Mouse (Mus musculus) stomach, postnatal 0 days (tissue): ENCODE results near the gene Mmp14.

ENCODE experiments used
- CTCF ChIP-seq: IDR thresholded peaks from 2 replicates; pipeline ENCODE4 v1.5.1; 2016; ENCODE audit warnings: antibody characterized with exemption, low read depth, mild to moderate bottlenecking, moderate library complexity
- EP300 ChIP-seq: optimal IDR thresholded peaks from 2 replicates; pipeline ENCODE3; 2016; ENCODE audit warnings: antibody characterized with exemption

DNA sequence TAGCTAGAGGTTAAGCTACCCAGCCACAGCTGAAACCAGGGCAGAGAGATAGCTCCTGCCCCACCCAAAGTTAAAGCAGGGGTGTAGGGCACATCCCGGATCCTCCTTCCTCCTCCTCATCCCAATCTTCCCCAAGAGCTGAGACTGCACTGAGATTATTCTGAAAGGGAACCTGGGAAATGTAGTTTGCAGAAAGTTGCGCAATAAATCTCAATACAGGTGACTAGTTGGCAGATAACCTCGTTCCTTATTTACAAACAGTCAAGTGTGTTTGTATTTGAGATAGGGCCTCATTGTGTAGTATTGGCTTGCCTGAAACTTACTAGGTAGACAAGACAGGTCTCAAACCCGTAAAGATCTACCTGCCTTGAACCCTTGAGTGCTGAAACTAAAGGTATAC lies 30.7 kb downstream of the Mmp14 start:
- TF ChIP-seq EP300 (no peak), CTCF (no peak)
